Mouse (Mus musculus): ENCODE measurements around the gene Napsa. TPM values are rescaled to one million over a fixed set of nuclear protein-coding genes. Genes with fewer than 3 reads are reported as not detected.

The Napsa gene
- polyA plus RNA-seq (2017; shearing (Covaris generic)): 1 to 10 TPM; 3.9 to 9.7 TPM

DNA sequence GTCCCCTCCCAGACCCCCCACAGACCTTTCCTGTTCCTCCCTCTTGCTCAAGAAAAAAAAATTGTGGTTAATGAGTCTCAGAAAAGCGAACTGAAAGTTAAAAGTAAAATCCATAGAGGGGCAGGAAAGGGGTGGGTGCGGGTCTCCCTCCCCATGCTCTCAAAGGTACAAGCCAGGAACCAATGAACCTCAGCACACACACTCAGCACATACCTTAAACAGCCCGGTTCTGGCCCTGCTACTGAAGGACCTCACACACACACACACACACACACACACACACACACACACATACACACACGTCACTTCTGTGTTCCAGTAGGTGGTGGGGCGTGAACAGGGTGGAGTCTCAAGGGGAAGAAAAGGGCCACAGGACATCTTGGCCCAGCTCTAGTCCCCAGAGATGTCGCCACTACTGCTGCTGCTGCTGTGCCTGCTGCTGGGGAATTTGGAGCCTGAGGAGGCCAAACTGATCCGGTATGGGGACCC lies at the start of gene Napsa:
TSS of gene Napsa (plus strand) at position 168 of the 489 bp plus-strand sequence.

DNA sequence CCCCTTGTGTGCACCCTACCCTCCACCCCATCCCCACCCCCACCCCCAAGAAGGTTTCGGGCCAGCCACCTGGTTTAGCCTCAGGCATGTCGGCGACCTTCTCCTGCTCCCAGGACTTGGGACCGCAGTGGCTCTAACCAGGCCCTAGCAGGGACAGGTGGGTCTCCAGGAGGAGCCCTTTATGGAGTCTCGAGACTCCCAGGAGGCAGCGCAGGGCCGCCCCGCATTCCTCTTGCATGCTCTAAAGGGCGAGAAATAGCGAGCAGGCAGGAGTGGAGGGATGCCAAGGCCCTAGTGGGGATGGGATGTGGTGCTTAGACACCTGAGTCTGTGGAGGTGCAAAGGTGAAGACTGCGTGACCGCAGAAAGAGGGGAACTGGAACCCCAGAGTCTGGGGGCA lies 47.7 kb upstream of the Napsa start, which contains the start of gene Mybpc2:
TSS of gene Mybpc2 (minus strand) at position 155 of the 400 bp plus-strand sequence.

DNA sequence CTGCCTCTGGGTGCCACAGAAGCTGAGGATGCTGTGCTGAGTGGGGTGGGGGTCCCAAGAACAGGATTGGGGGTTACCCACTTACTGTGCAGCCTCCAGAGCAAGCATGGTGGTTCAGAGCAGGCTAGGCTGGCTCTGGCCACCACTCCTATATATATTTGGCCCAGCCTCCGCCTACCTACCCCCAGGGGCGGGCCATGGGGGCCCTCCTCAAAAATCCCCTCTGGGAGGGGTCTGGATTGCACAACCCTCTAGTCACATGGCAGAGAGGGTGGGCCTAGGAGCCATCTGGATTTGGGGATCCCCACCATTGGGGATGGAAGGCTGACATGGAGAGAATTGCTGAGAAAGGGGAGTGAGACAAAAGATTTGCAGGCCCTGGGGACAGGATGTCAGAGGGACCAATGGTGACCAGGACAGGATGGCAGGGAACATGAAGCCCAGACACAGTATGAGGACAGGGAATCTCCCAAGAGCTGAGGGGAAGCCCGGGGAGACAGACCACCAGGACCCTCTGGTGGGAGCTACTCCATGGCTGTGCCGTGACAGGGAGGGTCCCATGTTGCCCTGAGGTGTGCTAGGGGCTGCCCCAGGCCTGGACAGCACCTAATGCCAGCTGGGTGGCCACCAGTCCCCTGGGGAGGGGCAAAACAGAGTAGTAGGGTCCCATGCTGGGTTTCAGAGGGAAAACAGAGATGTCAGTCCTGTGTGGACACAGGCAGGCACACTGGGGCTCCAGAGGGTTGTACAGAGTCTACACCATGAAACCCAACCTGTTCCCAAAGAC lies 40.0 kb upstream of the Napsa start, which contains the start of gene Spib:
TSS of gene Spib (minus strand) at position 126 of the 787 bp plus-strand sequence.

DNA sequence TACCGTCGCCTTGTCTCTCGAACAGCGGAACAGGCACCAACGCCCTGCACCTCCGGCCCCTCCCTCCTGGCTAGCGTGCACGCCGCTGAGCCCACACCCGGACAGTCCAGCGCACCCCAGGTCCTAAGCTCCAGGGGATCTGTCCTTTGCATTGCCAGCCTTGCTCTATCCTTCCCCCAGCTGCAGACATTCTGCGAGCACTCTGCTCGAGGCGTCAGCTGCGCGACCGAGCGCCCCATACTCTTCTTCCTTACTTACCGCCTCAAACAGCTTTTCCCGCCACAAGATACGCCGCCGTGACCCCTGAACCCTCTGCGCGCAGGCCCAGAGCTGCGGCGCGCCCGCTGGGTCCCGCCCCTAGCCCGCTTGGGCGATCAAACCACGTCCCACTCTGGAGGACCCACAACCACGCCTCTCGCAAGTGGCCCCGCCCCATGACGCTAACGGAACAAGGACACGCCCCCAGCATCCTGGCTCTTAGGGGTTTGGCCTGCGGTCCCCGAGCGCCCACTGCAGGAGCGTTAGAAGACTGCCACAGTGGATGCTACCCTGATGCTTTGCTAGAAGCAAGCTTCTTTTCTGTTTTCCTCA lies 23.6 kb upstream of the Napsa start, which contains the start of gene Pold1:
TSS of gene Pold1 (minus strand) at position 353 of the 591 bp plus-strand sequence.

DNA sequence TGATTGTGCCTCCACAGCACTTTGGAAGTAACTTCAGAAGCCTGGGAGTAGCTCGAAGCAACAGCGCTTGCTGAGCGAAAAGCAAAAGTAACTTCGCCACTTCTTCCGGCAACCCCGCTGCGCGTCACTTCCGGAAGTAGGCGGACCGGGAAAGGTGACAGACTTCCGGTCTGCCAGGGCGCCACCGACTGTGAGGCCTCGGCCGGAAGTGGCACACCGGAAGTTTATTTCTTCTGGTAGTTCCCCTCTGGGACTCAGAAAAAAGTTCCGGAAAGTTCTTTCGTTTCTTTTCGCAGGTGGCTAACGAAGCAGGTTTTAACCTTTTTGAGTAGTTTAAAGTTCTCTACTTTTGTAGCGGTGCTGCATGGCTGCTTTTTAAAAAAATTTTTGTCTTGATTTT lies 18.4 kb upstream of the Napsa start, which contains the start of gene Nr1h2:
TSS of gene Nr1h2 (minus strand) at position 126 of the 400 bp plus-strand sequence.

DNA sequence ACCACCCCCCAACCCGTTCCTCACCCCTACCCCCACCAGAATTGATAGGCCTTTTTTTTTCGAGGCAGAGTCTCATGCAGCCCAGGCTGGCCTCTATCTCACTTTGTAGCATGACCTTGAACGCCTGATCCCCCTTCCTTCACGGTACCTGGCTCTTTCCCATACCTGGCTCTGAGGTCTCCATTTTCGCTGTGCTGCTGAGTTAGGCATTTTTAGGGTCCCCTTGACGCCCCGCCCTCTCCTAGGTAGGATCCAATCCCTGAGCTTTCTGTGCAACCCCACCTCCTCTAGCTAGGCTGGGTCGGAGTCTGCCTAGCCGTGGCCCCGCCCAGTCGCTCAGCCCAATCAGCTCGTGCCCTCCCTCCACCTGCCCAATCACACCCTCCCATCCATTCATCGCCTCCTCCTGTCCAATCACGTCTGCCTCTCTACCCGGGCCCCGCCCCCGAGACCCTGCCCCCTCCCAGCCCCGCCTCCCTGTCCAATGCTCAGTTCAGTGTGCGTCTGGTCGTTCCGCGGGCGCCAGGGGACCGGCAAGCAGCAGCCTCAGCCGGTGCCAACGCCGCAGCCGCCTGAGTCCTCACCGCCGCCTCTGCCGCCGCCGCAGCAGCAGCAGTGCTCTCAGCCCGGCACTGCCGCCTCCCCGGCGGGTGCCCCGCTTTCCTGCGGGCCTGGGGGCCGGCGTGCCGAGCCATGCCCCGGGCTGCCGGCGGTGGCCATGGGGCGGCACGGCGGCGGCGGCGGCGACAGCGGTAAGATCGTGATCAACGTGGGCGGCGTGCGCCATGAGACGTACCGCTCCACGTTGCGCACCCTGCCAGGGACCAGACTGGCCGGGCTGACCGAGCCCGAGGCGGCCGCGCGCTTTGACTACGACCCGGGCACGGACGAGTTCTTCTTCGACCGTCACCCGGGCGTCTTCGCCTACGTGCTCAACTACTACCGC lies 18.5 kb downstream of the Napsa start, which contains the start of gene Kcnc3:
TSS of gene Kcnc3 (plus strand) at position 263 of the 946 bp plus-strand sequence.

Other genes starting within 250 kb of the Napsa start
- gene Syt3, start 188.3 kb upstream of the Napsa start, polyA plus RNA-seq (2017; shearing (Covaris generic)): under 1 TPM; 0.23 to 0.55 TPM
- gene 1700008O03Rik, start 186.6 kb upstream of the Napsa start, polyA plus RNA-seq (2017; shearing (Covaris generic)): under 1 TPM; 0.47 to 0.69 TPM
- gene Lrrc4b, start 143.4 kb upstream of the Napsa start, polyA plus RNA-seq (2017; shearing (Covaris generic)): under 1 TPM; 0.18 to 0.64 TPM
- gene Aspdh, start 107.0 kb upstream of the Napsa start, polyA plus RNA-seq (2017; shearing (Covaris generic)): 1 to 10 TPM in 1 of 2 experiments, not detected in 1; 1.2 TPM
- 100 to 1,000 TPM in 1 of 2 experiments, 10 to 100 TPM in 1; 94.8 to 118 TPM for gene Josd2, start 104.4 kb upstream of the Napsa start, polyA plus RNA-seq (2017; shearing (Covaris generic))
- 100 to 1,000 TPM; 151 to 196 TPM for gene Emc10, start 75.9 kb upstream of the Napsa start, polyA plus RNA-seq (2017; shearing (Covaris generic))
- gene Fam71e1, start 75.8 kb upstream of the Napsa start, polyA plus RNA-seq (2017; shearing (Covaris generic)): 1 to 10 TPM; 3.0 to 7.2 TPM
- not detected for gene Mybpc2, start 47.7 kb upstream of the Napsa start, polyA plus RNA-seq (2017; shearing (Covaris generic))
- 1 to 10 TPM; 2.6 to 6.3 TPM for gene Spib, start 40.3 kb upstream of the Napsa start, polyA plus RNA-seq (2017; shearing (Covaris generic))
- 10 to 100 TPM; 46.3 to 81.8 TPM for gene Pold1, start 23.5 kb upstream of the Napsa start, polyA plus RNA-seq (2017; shearing (Covaris generic))
- gene Nr1h2, start 18.4 kb upstream of the Napsa start, polyA plus RNA-seq (2017; shearing (Covaris generic)): 100 to 1,000 TPM; 132 to 172 TPM
- under 1 TPM; 0.17 to 0.44 TPM for gene Kcnc3, start 18.3 kb downstream of the Napsa start, polyA plus RNA-seq (2017; shearing (Covaris generic))
- 1 to 10 TPM in 1 of 2 experiments, under 1 TPM in 1; 0.24 to 1.8 TPM for gene Myh14, start 98.5 kb downstream of the Napsa start, polyA plus RNA-seq (2017; shearing (Covaris generic))
- gene Izumo2, start 136.4 kb downstream of the Napsa start, polyA plus RNA-seq (2017; shearing (Covaris generic)): not detected
- 10 to 100 TPM; 92.8 to 98.9 TPM for gene Vrk3, start 176.0 kb downstream of the Napsa start, polyA plus RNA-seq (2017; shearing (Covaris generic))
- 1 to 10 TPM in 1 of 2 experiments, under 1 TPM in 1; 0.37 to 1.3 TPM for gene Zfp473, start 178.7 kb downstream of the Napsa start, polyA plus RNA-seq (2017; shearing (Covaris generic))
- 10 to 100 TPM; 40.5 to 41.4 TPM for gene Nup62, start 243.7 kb downstream of the Napsa start, polyA plus RNA-seq (2017; shearing (Covaris generic))
- 1 to 10 TPM; 3.0 to 8.6 TPM for gene Il4i1, start 244.0 kb downstream of the Napsa start, polyA plus RNA-seq (2017; shearing (Covaris generic))
- gene Atf5, start 244.3 kb downstream of the Napsa start, polyA plus RNA-seq (2017; shearing (Covaris generic)): under 1 TPM in 1 of 2 experiments, not detected in 1; 0.30 TPM